Mouse (Mus musculus) midbrain, postnatal 0 days (tissue): ENCODE results near the gene Xxylt1. TPM values are rescaled to one million over a fixed set of nuclear protein-coding genes. Genes with fewer than 3 reads are reported as not detected.

Experiments
- ATAC-seq: fragments of 200-750 bp; cut with Nextera tagmentation; 2 replicates; pipeline ENCODE4 v1.8.0; 2017; ENCODE audit warnings: moderate number of reproducible peaks, mild to moderate bottlenecking, moderate TSS enrichment, moderate library complexity; ENCODE audit not compliant: low FRiP score
- DNase-seq: peaks from one replicate; pipeline ENCODE4 v3.0.0-alpha.2; 2015; ENCODE audit warnings: low spot score
- H3K27ac ChIP-seq: fragments of 300-500 bp; sonication (generic); 2 replicates; pipeline ENCODE4 v1.5.1; 2014; ENCODE audit warnings: low read depth, mild to moderate bottlenecking, low read length, mixed read lengths
- H3K27me3 ChIP-seq: fragments of 300-500 bp; sonication (generic); 2 replicates; pipeline ENCODE4 v1.6.1; 2014; ENCODE audit warnings: low read length, control low read depth, mixed read lengths; ENCODE audit not compliant: insufficient read depth
- H3K36me3 ChIP-seq: fragments of 300-500 bp; sonication (generic); 2 replicates; pipeline ENCODE4 v1.6.1; 2014; ENCODE audit warnings: low read length, control low read depth, mixed read lengths; ENCODE audit not compliant: insufficient read depth
- H3K4me1 ChIP-seq: fragments of 300-500 bp; sonication (generic); 2 replicates; pipeline ENCODE4 v1.6.1; 2014; ENCODE audit warnings: mild to moderate bottlenecking, control low read depth, antibody characterized with exemption, low read length, mixed read lengths; ENCODE audit not compliant: insufficient read depth
- H3K4me2 ChIP-seq: fragments of 300-500 bp; sonication (generic); 2 replicates; pipeline ENCODE4 v1.6.1; 2014; ENCODE audit warnings: low read depth, mild to moderate bottlenecking, low read length, mixed read lengths; ENCODE audit not compliant: poor library complexity, severe bottlenecking
- H3K4me3 ChIP-seq: fragments of 300-500 bp; sonication (generic); 2 replicates; pipeline ENCODE4 v1.5.1; 2014; ENCODE audit warnings: low read depth, mild to moderate bottlenecking, low read length, moderate library complexity
- H3K9ac ChIP-seq: fragments of 300-500 bp; sonication (generic); replicated peaks from 2 replicates; pipeline ENCODE4 v1.6.1; 2014; ENCODE audit warnings: mild to moderate bottlenecking, low read length, moderate library complexity, mixed read lengths; ENCODE audit not compliant: poor library complexity, severe bottlenecking
- H3K9me3 ChIP-seq: fragments of 300-500 bp; sonication (generic); 2 replicates; pipeline ENCODE4 v1.6.1; 2016; ENCODE audit warnings: low read length, control low read depth
- CTCF ChIP-seq: IDR thresholded peaks from 2 replicates; pipeline ENCODE4 v1.5.1; 2016; ENCODE audit warnings: antibody characterized with exemption, mild to moderate bottlenecking
- WGBS: fragments of 180-500 bp; shearing (Covaris S2); extraction: QIAGEN DNeasy Blood & Tissue Kit; methylation state at CpG from one replicate; pipeline ENCODE4 v1.1.7; 2014; 5-methylcytosine and 5-hydroxymethylcytosine counted together
- polyA plus RNA-seq: library from polyadenylated mRNA; unstranded; fragments of >200 nt; fragmentation: Nextera tagmentation; extraction: Ambion mirVana; gene quantifications from 2 replicates; pipeline ENCODE4 v1.2.1, GENCODE M21; 2015
- total RNA-seq: library from RNA; depleted of rRNA; stranded (reverse); fragments of >200 nt; gene quantifications from 2 replicates; pipeline ENCODE4 v1.2.3, GENCODE M21; 2014

The Xxylt1 gene
- total and polyA plus RNA-seq, 2 experiments from 2014 or later: 18.2 to 34.5 TPM

DNA sequence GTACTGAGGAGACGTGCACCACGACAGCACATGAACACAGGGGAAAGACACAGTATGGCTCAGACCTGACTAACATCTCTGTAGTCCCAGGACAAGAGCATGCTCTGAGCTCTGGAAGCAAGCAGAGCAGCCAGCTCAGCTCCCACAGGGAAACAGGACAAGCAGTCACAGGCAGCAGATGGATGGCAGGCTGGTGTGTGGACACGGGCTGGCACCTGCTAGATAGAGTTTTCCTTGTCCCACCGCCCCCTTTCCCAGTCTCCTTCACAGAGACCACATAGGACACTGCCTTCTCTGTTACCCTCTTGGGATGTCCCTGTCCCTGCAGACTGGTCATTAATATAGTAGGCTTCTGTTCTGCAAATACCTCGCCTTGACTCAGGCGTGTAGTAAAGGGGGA lies 79.1 kb downstream of the Xxylt1 start:
- H3K27me3 ChIP-seq: no peaks in the 10 kb centered on the region
- H3K4me1 ChIP-seq: no peaks in the 10 kb centered on the region
- 92% methylated on average over 6 of the region's 6 CpGs for WGBS
- H3K9me3 ChIP-seq: no peaks in the 10 kb centered on the region
- no peak for TF ChIP-seq CTCF
- H3K9ac ChIP-seq: no peak overlapping the region
- DNase-seq (peak; percentile 77), ATAC-seq (peak; percentile 52)
- no peak overlapping the region for H3K4me3 ChIP-seq
- no peak overlapping the region for H3K27ac ChIP-seq
- no peak overlapping the region for H3K4me2 ChIP-seq
- no peaks in the 10 kb centered on the region for H3K36me3 ChIP-seq

DNA sequence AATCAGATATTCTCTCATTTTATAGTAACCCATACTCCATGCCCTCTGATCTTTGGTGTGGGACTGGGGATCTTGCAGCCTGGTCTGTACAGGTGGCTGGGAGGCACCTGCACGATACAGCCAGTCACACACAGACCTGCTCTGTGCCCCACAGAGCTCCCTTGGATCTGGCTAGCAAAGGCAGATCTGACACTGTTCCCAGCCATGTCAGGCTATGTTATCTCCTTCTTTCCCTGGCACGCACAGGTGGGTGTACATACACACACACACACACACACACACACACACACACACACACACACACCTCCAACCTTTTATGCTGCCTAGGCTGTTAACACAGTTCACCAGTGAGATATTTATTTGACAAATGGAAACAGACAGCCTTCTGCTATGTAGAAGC lies 82.5 kb downstream of the Xxylt1 start:
- no peak for TF ChIP-seq CTCF
- Histone ChIP-seq H3K4me2 (no peak overlapping the region), H3K36me3 (no peaks in the 10 kb centered on the region), H3K4me1 (peaks cover 2% of the 10 kb centered on the region; the same call in 1 of the 2 replicates), H3K9me3 (no peaks in the 10 kb centered on the region), H3K4me3 (no peak overlapping the region), H3K27me3 (no peaks in the 10 kb centered on the region), H3K9ac (no peak overlapping the region), H3K27ac (no peak overlapping the region)
- no peak for ATAC-seq
- WGBS: 87% methylated on average over 2 of the region's 2 CpGs
- DNase-seq: no peak

GRCm38 (mm10) chr16:30998048-30998447 lies 83.2 kb downstream of the Xxylt1 start:
- H3K4me2 ChIP-seq: no peak overlapping the region
- H3K9ac ChIP-seq: no peak overlapping the region
- H3K27ac ChIP-seq: no peak overlapping the region
- no peaks in the 10 kb centered on the region for H3K27me3 ChIP-seq
- DNase-seq: peak; percentile 53
- no peak overlapping the region for H3K4me3 ChIP-seq
- WGBS: 86% methylated on average over 2 of the region's 2 CpGs
- no peaks in the 10 kb centered on the region for H3K9me3 ChIP-seq
- H3K36me3 ChIP-seq: no peaks in the 10 kb centered on the region
- no peak for ATAC-seq
- peaks cover 2% of the 10 kb centered on the region; the same call in 1 of the 2 replicates for H3K4me1 ChIP-seq
- no peak for TF ChIP-seq CTCF

DNA sequence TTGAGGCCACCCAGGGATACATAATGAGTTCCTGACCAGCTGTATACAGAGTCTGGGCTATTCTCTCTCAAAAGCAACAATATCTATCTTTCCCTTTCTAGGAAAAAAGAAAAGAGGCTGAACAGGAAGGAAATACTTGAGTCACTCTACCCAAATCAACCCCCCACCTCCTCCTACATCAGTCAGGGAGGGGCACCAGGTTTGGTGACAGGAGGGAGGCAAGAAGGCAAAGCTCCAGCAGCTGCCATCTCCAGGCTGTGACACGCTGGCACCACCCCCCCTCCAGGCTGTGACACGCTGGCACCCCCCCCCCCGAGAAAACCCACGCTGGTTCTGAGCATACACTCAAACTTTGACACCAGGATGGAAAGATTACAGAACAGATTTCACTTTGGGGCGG lies 85.8 kb downstream of the Xxylt1 start:
- Histone ChIP-seq H3K4me1 (peaks cover 2% of the 10 kb centered on the region; the same call in 1 of the 2 replicates), H3K4me2 (no peak overlapping the region), H3K36me3 (no peaks in the 10 kb centered on the region), H3K27me3 (no peaks in the 10 kb centered on the region), H3K27ac (no peak overlapping the region), H3K9ac (no peak overlapping the region), H3K4me3 (no peak overlapping the region), H3K9me3 (no peaks in the 10 kb centered on the region)
- DNase-seq (no peak), ATAC-seq (no peak)
- WGBS: 86% methylated on average over 5 of the region's 5 CpGs
- no peak for TF ChIP-seq CTCF

DNA sequence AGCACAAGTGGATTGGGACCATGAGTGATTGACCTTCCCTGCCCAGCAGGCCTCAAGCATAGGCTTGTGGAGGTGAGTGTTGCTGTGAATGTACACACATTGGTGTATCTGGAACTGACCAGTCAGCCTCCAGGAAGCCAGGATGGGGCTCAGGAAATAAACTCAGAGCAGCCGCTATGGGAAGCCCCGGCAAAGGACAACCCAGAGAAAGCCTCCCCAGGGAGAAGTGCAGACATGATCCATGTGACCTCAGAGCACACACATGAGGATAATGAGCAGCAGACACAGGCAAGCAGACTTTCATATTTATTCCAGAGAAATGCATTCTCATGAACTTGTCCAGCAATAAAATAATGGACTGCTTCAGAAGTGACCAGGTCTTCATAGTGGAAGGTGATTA lies 86.4 kb downstream of the Xxylt1 start:
- no peak overlapping the region for H3K9ac ChIP-seq
- no peaks in the 10 kb centered on the region for H3K36me3 ChIP-seq
- no peaks in the 10 kb centered on the region for H3K9me3 ChIP-seq
- H3K4me2 ChIP-seq: no peak overlapping the region
- H3K27me3 ChIP-seq: no peaks in the 10 kb centered on the region
- 68% methylated on average over 2 of the region's 2 CpGs for WGBS
- no peak for DNase-seq
- no peak overlapping the region for H3K4me3 ChIP-seq
- ATAC-seq: no peak
- H3K27ac ChIP-seq: no peak overlapping the region
- peaks cover 2% of the 10 kb centered on the region; the same call in 1 of the 2 replicates for H3K4me1 ChIP-seq
- TF ChIP-seq CTCF: no peak

DNA sequence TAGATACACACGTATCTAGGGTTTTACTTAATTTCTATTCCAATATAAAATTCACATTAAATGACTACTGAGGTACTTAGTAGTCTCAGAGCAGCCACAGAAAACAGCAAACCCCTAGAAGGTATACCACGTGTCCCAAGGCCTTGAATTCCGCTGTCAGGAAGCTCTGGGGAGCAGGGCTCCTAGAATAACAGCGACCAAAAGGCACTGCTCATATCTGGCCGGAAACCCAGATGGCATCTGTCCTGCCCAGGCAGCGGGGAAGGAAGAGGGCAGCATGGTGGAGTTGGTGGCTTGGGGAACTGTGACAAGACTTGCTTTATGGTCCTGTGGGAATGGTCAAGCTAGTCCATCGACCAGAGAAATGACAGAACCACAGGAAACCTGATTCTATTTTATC lies 86.9 kb downstream of the Xxylt1 start:
- H3K4me1 ChIP-seq: peaks cover 2% of the 10 kb centered on the region; the same call in 1 of the 2 replicates
- ATAC-seq (no peak), DNase-seq (no peak)
- no peak overlapping the region for H3K4me2 ChIP-seq
- no peaks in the 10 kb centered on the region for H3K36me3 ChIP-seq
- H3K9ac ChIP-seq: no peak overlapping the region
- TF ChIP-seq CTCF: no peak
- H3K27ac ChIP-seq: no peak overlapping the region
- no peaks in the 10 kb centered on the region for H3K27me3 ChIP-seq
- whole genome bisulfite sequencing: 83% methylated on average over 7 of the region's 7 CpGs
- no peaks in the 10 kb centered on the region for H3K9me3 ChIP-seq
- H3K4me3 ChIP-seq: no peak overlapping the region
